Mouse (Mus musculus) heart, adult 8-10 months (tissue): Measurements from ENCODE around the gene Epn1. TPM values are rescaled to one million over a fixed set of nuclear protein-coding genes. Genes with fewer than 3 reads are reported as not detected.

Experiments used
- DNase-seq: peaks from one replicate; pipeline ENCODE4 v3.0.0; 2022; ENCODE audit warnings: low spot score
- microRNA-seq: library from miRNA; unstranded; fragments of <30 nt; microRNA quantifications from one replicate; pipeline ENCODE4 v1.2.0, GENCODE M21; 2022
- total RNA-seq, 4 experiments: library from RNA; stranded (reverse); gene quantifications; 2 replicates each; pipeline ENCODE4 v1.2.4; 2022

Gene Epn1
- total RNA-seq, 4 experiments from 2014 or later, result 164 to 192 (median 185) TPM

DNA sequence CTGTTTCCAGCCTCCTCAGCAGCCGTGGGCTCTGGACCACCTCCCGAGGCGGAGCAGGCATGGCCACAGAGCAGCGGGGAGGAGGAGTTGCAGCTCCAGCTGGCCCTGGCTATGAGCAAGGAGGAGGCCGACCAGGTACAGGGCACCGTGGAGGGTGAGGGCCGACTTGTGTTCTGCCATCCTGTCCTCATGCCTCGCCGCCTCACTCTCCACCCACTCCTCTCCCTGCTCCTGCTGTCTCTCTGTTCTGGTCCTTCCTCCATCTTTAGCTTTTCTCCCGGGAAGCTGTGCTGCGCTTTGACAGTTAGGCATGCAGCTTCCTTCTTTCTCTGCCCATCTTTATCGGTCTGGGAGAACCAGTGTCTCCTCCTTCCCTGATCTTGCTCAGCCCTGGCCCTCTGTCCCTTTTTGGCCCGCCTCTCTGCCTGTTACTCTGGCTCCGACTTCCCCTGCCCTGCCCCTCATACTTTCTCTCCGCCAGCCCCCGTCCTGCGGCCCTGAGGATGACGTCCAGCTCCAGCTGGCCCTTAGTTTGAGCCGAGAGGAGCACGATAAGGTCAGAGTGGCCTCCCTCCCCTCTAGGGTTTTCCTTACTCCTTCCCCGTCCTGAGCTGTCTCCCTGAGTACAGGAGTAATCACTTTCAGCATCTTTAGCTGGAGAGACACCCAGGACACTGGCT lies 12.9 kb downstream of the Epn1 start:
- no peak for DNase-seq

DNA sequence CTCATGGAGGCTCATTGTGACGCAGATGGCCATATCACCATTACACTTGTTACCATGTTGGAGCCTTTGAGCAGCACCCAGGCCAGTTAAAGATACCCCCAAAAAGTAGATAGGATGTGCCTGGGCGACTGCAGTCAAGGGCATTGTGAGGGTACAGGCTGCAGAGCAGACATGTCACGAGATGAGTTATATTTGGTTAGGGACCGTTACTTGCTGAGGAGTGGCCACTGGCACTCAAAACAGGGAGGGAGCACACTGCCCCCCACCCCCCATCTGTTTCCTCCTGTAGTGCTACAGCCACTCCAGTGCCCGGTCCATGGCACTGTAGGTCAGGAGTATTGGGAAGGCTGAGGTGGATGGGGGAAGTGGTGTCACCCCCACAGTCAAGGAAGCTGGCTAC lies 18.7 kb downstream of the Epn1 start:
- no peak for DNase-seq

DNA sequence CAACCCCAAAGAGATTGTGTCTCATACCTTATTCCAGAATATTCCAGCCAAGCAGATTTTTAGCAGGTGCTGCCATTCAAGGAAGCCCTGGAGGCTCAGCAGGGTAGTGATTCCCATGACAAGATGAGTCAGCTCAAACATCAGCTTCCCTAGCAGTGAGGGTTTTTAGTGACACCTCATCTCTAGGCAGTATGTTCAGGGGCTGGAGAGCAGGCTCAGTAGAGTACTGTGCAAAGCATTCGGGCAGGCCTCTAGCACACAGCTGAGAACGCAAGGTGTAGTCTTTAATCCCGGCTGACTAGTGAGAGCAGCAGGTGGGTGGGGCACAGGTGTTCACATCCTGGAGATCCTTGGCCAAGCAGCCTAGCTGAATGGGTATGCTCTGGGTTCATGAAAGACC lies 19.8 kb downstream of the Epn1 start:
- no peak for DNase-seq

DNA sequence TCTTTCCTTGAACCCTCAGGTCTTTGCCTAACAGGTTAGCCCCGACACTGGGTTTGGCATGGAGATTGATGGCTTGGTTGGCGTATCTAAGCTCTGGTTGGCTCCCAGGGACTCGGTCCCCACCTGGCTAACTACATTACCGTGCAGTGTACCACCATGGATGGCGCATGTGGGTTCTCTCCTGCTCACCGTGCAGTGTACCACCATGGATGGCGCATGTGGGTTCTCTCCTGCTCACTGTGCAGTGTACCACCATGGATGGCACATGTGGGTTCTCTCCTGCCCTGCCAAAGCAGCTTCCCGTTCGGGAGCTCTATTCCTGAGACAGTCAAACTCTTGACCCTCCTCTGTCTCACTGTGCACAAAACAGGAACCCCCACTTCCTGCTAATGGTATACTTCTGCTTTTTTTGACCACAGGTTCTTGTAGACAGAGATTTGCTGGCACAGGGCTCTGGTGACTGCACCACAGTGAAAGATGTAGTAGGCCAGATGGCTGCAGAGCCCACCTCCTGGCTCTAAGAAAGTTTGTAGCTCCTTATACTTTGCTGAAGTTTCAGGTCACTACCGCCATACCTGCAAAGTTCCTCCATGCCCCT lies 21.1 kb downstream of the Epn1 start:
- peak; percentile 44 for DNase-seq

DNA sequence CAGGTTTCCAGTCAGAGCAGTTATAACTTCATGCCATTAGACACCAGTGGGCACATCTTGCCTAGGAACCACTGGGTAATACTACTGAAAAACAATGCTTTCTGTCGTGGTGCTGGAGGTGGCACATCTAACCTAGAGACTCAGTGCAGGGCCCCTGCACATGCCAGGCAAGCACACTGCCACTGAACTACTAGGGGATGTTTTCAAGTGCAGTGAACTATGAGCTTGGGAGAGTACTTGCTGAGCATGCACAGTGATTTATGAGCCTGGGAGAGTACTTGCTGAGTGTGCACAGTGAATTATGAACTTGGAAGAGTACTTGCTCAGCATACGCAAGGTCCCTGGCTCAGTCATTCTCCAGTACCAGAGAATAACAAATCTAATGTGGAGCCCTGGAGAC lies 22.5 kb downstream of the Epn1 start:
- DNase-seq, result no peak

DNA sequence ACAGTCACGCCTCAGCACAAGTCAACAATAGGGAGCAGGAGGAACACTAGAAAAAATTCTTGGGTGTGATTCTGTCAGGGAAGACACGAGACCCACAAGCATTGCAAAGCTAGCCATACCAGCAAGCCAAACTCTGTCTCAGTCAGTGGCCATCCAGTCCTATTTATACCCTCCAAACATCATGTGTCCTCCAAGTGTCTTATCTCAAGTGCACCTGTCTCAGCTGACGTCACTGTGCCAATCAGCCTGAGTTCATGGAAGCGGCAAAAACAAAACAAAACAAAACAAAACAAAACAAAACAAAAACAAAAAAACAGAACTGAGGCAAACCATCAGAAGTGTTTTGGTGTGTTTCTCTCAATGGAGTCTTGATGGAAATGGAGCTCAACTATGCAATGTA lies 28.2 kb downstream of the Epn1 start:
- DNase-seq, result no peak

DNA sequence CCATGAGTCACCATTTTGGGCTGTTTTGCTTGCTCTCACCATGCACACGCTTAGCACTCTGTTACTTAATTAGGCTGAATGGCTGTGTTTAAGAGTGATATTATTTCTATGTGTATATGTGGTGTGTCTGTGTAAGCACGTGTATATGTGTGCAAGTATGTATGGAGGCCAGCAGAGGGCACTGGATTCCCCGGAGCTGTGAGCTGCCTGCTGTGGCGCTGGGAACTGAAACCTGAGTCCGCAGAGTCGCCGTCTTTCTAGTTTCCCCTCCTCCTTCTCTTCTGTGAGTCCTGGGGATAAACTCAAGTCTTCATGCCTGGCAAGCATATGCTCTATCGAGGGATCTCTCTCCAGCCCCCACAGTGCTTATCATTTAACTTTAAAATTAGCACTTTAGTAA lies 29.3 kb downstream of the Epn1 start:
- no peak for DNase-seq

DNA sequence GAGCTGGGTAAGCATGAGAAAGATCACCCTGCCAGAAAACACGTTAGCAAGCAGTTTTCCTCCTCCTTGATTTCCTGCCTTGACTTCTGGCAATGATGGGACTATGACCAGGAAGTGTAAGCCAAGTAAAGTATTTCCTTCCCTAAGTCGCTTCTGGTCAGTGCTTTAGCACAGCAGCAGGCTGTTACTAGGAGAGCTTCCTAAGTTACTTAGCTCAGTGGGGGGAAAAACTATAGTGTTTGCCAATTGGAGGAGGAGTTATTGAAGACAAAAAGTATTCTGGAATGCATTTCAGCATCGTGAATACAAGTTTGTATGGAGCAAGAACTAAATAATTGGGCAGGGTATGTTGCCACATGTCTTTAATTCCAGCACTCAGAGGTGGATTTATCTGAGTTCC lies 32.7 kb downstream of the Epn1 start:
- no peak for DNase-seq

DNA sequence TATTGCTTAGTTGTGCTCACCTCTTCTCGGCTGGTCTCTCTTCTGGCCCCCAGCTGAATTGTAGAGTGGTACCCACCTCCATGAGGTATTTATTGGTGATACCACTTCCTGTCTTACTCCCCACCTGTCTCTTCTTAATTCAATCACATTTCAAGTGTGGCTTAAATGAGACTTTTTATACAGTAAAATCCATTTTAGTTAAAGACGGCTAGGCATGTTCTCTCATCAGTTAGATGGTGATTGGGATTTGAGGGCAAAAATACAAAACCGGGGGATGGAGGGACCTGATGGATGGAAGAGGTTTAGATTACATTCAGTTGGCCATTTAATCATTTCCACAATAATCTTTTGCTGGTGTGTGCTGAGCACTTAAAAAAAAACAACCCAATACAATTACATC lies 36.8 kb downstream of the Epn1 start, which contains the start of gene Rfpl4:
Rfpl4 (minus strand) TSS at position 101 of the 400 bp plus-strand sequence.
- no peak for DNase-seq

DNA sequence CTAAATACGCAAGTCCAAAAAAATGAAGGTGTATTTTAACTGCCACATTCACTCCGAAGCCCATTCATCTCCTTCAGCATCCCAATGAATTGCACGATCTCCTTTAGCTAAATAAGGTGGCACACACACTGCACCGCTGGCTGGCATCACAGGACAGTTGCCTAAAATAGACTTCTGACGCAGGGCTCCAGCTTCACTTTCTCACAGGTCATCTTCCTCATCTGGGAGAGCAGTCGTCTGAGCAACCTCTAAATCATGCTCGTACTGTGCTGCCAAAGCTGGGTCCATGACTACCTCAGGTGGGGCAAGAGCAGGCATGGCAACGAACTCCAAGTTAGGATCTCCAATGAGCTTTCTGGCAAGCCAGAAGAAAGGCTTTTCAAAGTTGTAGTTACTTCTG lies 45.0 kb downstream of the Epn1 start:
- peak; percentile 47 for DNase-seq

DNA sequence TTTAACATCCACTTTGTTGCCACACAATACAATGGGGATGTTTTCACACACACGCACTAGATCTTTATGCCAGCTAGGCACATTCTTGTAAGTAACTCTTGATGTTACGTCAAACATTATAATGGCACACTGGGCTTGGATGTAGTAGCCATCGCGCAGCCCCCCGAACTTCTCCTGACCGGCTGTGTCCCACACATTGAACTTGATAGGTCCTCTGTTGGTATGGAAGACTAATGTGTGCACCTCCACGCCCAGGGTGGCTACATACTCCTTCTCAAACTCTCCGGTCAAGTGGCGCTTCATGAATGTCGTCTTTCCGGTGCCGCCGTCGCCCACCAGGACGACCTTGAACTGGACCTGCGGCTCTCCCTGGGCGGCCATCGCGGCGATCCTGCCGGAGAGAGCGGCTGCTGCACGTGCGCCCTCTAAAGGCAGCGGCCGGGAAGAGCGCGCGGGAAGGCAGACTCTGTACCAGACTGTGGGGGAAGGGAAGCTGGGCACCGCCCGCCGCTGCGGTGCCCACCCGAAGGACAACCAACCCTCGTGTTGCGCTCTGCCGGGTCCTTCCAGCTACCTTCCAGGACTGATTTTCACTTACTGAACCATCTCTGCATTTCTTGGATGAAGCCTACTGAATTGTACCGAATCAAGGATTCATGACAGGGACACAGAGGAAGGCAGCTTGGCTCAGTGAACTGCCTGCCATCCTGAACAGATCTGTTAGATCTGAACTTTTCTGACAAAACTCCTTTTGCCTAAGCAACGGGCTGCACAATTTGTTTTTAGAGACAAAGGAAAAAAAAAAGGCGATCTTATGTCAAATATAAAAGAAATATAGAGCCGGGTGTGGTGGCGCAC lies 45.7 kb downstream of the Epn1 start, which contains the start of gene Rasl2-9:
Rasl2-9 (minus strand) TSS at position 402 of the 858 bp plus-strand sequence.
- peak; percentile 67 for DNase-seq

Small RNA genes within 50 kb of the gene (microRNA-seq; reads per million reads assigned to microRNA genes)
- not detected for gene Gm26217

Other genes starting within 250 kb of the Epn1 start
- under 1 TPM in 3 of 4 experiments, not detected in 1; 0.09 to 0.56 (median 0.25) TPM for gene Shisa7, start 235.5 kb upstream of the Epn1 start, total RNA-seq
- gene Isoc2b, start 210.0 kb upstream of the Epn1 start, total RNA-seq, result 1 to 10 TPM; 5.3 to 6.1 (median 6.0) TPM
- gene Isoc2a, start 203.1 kb upstream of the Epn1 start, total RNA-seq, result 10 to 100 TPM; 52.2 to 62.9 (median 54.4) TPM
- under 1 TPM in 2 of 4 experiments, not detected in 2; 0.22 to 0.43 TPM for gene Gm36210, start 173.7 kb upstream of the Epn1 start, total RNA-seq
- 1 to 10 TPM; 6.4 to 8.4 (median 7.5) TPM for gene Zfp628, start 165.0 kb upstream of the Epn1 start, total RNA-seq
- gene Nat14, start 158.2 kb upstream of the Epn1 start, total RNA-seq, result 1 to 10 TPM; 4.7 to 6.7 (median 5.3) TPM
- gene Ssc5d, start 154.4 kb upstream of the Epn1 start, total RNA-seq, result 1 to 10 TPM; 1.4 to 2.5 (median 1.9) TPM
- 10 to 100 TPM; 27.3 to 40.6 (median 33.1) TPM for gene Sbk2, start 115.8 kb upstream of the Epn1 start, total RNA-seq
- 10 to 100 TPM; 28.3 to 70.4 (median 46.3) TPM for gene Sbk3, start 109.1 kb upstream of the Epn1 start, total RNA-seq
- 10 to 100 TPM in 3 of 4 experiments, 1 to 10 TPM in 1; 9.7 to 19.8 (median 11.8) TPM for gene Zfp579, start 84.1 kb upstream of the Epn1 start, total RNA-seq
- 10 to 100 TPM in 2 of 4 experiments, 1 to 10 TPM in 2; 7.2 to 12.1 (median 9.5) TPM for gene Zfp524, start 65.8 kb upstream of the Epn1 start, total RNA-seq
- gene Fiz1, start 65.5 kb upstream of the Epn1 start, total RNA-seq, result 10 to 100 TPM; 15.2 to 25.9 (median 17.5) TPM
- gene Gm44973, start 64.7 kb upstream of the Epn1 start, total RNA-seq, result not detected
- 10 to 100 TPM; 11.5 to 13.3 (median 12.8) TPM for gene Zfp865, start 59.9 kb upstream of the Epn1 start, total RNA-seq
- under 1 TPM in 1 of 4 experiments, not detected in 3; 0.22 TPM for gene Ccdc106, start 59.7 kb upstream of the Epn1 start, total RNA-seq
- under 1 TPM in 1 of 4 experiments, not detected in 3; 0.37 TPM for gene 4632433K11Rik, start 46.1 kb upstream of the Epn1 start, total RNA-seq
- 1 to 10 TPM; 4.9 to 7.4 (median 6.0) TPM for gene Zfp784, start 41.8 kb upstream of the Epn1 start, total RNA-seq
- 1 to 10 TPM; 3.2 to 4.4 (median 4.0) TPM for gene Zfp580, start 28.7 kb upstream of the Epn1 start, total RNA-seq
- 10 to 100 TPM; 61.7 to 69.8 (median 64.9) TPM for gene U2af2, start 18.1 kb upstream of the Epn1 start, total RNA-seq
- gene Rfpl4, start 36.7 kb downstream of the Epn1 start, total RNA-seq, result not detected
- 1 to 10 TPM; 7.4 to 9.7 (median 8.9) TPM for gene Rasl2-9, start 45.7 kb downstream of the Epn1 start, total RNA-seq
- not detected for gene Vmn1r55, start 69.4 kb downstream of the Epn1 start, total RNA-seq
- not detected for gene Vmn1r56, start 116.5 kb downstream of the Epn1 start, total RNA-seq
- not detected for gene Vmn1r57, start 138.3 kb downstream of the Epn1 start, total RNA-seq